Mouse (Mus musculus) MEL (cell line): ENCODE data around the gene Gast.

Source experiments
- BHLHE40 ChIP-seq: IDR thresholded peaks from 2 replicates; pipeline ENCODE4 v1.6.1; 2012; ENCODE audit warnings: low read depth, mild to moderate bottlenecking, inconsistent platforms, low read length, improper control_type of control experiment, borderline replicate concordance
- CHD2 ChIP-seq: IDR thresholded peaks from 2 replicates; pipeline ENCODE4 v1.6.1; 2011; ENCODE audit warnings: low read length, improper control_type of control experiment
- CTCF ChIP-seq, 3 experiments: IDR thresholded peaks in 2 of 3; conservative IDR thresholded peaks in 1 of 3; 2 replicates each; pipeline ENCODE4 v1.5.1; 2011 to 2012; ENCODE audit warnings: low read length in 3 of 3, low read depth in 2 of 3, mild to moderate bottlenecking in 2 of 3, improper control_type of control experiment in 1 of 3, inconsistent platforms in 1 of 3, mixed read lengths in 1 of 3, moderate library complexity in 1 of 3; ENCODE audit not compliant: control insufficient read depth in 1 of 3, insufficient read depth in 1 of 3, poor library complexity in 1 of 3, severe bottlenecking in 1 of 3
- E2F4 ChIP-seq: IDR thresholded peaks from 2 replicates; pipeline ENCODE4 v1.6.1; 2011; ENCODE audit warnings: low read depth, low read length, improper control_type of control experiment, borderline replicate concordance
- EP300 ChIP-seq, 2 experiments: IDR thresholded peaks; 2 replicates each; pipeline ENCODE4 v1.6.1; 2011; ENCODE audit warnings: improper control_type of control experiment in 2 of 2, low read length in 2 of 2, low read depth in 1 of 2, mild to moderate bottlenecking in 1 of 2
- JUND ChIP-seq: IDR thresholded peaks from 2 replicates; pipeline ENCODE4 v1.6.1; 2011; ENCODE audit warnings: low read depth, mild to moderate bottlenecking, improper control_type of control experiment, low read length
- KAT2A ChIP-seq: conservative IDR thresholded peaks from 2 replicates; pipeline ENCODE4 v1.6.1; 2012; ENCODE audit warnings: low read depth, low read length, improper control_type of control experiment, inconsistent platforms
- MAZ ChIP-seq: IDR thresholded peaks from 2 replicates; pipeline ENCODE4 v1.6.1; 2012; ENCODE audit warnings: low read depth, mild to moderate bottlenecking, inconsistent platforms, low read length, improper control_type of control experiment
- NRF1 ChIP-seq: IDR thresholded peaks from 2 replicates; pipeline ENCODE4 v1.6.1; 2014; ENCODE audit warnings: low read depth, mild to moderate bottlenecking, inconsistent platforms, low read length, improper control_type of control experiment, moderate library complexity; ENCODE audit not compliant: poor library complexity, insufficient read depth, severe bottlenecking
- POLR2A ChIP-seq, 2 experiments: IDR thresholded peaks; 2 replicates each; pipeline ENCODE4 v1.6.1; 2011 to 2012; ENCODE audit warnings: low read length in 2 of 2, mild to moderate bottlenecking in 2 of 2, control low read depth in 1 of 2, improper control_type of control experiment in 1 of 2, low read depth in 1 of 2, moderate library complexity in 1 of 2; ENCODE audit not compliant: control insufficient read depth in 1 of 2, insufficient read depth in 1 of 2, poor library complexity in 1 of 2
- SMC3 ChIP-seq: IDR thresholded peaks from 2 replicates; pipeline ENCODE4 v1.6.1; 2011; ENCODE audit warnings: low read depth, low read length, improper control_type of control experiment
- TAL1 ChIP-seq: IDR thresholded peaks from 2 replicates; pipeline ENCODE4 v1.6.1; 2012; ENCODE audit warnings: mild to moderate bottlenecking, inconsistent platforms, low read length, moderate library complexity, mixed read lengths
- ZMIZ1 ChIP-seq: IDR thresholded peaks from 2 replicates; pipeline ENCODE4 v1.6.1; 2012; ENCODE audit warnings: low read depth, mild to moderate bottlenecking, inconsistent platforms, low read length, improper control_type of control experiment, moderate library complexity

GRCm38 (mm10) chr11:100295308-100295707 is 38.9 kb upstream of the Gast start:
- TF ChIP-seq EP300 (IDR thresholded peaks at IDR 0.05; ENCODE audit: low read depth in 1 of 2, low read length in 2 of 2), result 0 out of 4 replicates have a peak, but pooled peaks of 1 of the 2 experiments have one; percentile 16
- TF ChIP-seq SMC3, result peak; percentile 90
- peak; percentile 99 to 100 (median 100); a peak in 5 of 6 replicates for TF ChIP-seq CTCF (IDR thresholded peaks at IDR 0.05 in 2 of 3, conservative IDR thresholded peaks at IDR 0.05 in 1 of 3; ENCODE audit: control insufficient read depth in 1 of 3, insufficient read depth in 1 of 3, low read depth in 2 of 3, low read length in 3 of 3, poor library complexity in 1 of 3, severe bottlenecking in 1 of 3)
- TF ChIP-seq JUND, result no peak
- no peak for TF ChIP-seq NRF1
- no peak for TF ChIP-seq TAL1
- TF ChIP-seq ZMIZ1, result no peak
- no peak for TF ChIP-seq KAT2A
- no peak for TF ChIP-seq POLR2A (IDR thresholded peaks at IDR 0.05; ENCODE audit: control insufficient read depth in 1 of 2, insufficient read depth in 1 of 2, low read depth in 1 of 2, low read length in 2 of 2, poor library complexity in 1 of 2)
- TF ChIP-seq BHLHE40, result no peak
- no peak for TF ChIP-seq E2F4
- TF ChIP-seq MAZ, result peak; percentile 27; the same call in 1 of the 2 replicates
- no peak for TF ChIP-seq CHD2
